Mouse (Mus musculus) thymus, adult 2 months (tissue): ENCODE data around the gene Spata17. TPM values are rescaled to one million over a fixed set of nuclear protein-coding genes. Genes with fewer than 3 reads are reported as not detected.

ENCODE experiments used
- DNase-seq: peaks from one replicate; pipeline ENCODE4 v3.0.0; 2021
- H3K27ac ChIP-seq: fragments of 200-500 bp; 2 replicates; pipeline ENCODE4 v1.5.1; 2012; ENCODE audit warnings: low read length, control low read depth; ENCODE audit not compliant: control insufficient read depth, insufficient read depth
- H3K27me3 ChIP-seq: fragments of 200-500 bp; 2 replicates; pipeline ENCODE4 v1.6.1; 2012; ENCODE audit warnings: mild to moderate bottlenecking, low read length, moderate library complexity, mixed read lengths; ENCODE audit not compliant: control insufficient read depth, insufficient read depth
- H3K36me3 ChIP-seq: fragments of 200-500 bp; 2 replicates; pipeline ENCODE4 v1.6.1; 2012; ENCODE audit warnings: mild to moderate bottlenecking, low read length, moderate library complexity; ENCODE audit not compliant: control insufficient read depth, insufficient read depth
- H3K4me1 ChIP-seq: fragments of 200-500 bp; replicated peaks from 2 replicates; pipeline ENCODE4 v1.6.1; 2012; ENCODE audit warnings: low read length; ENCODE audit not compliant: control insufficient read depth, insufficient read depth
- H3K4me3 ChIP-seq: fragments of 200-500 bp; 2 replicates; pipeline ENCODE4 v1.5.1; 2012; ENCODE audit warnings: mild to moderate bottlenecking, low read length, control low read depth, moderate library complexity; ENCODE audit not compliant: control insufficient read depth, insufficient read depth
- CTCF ChIP-seq: fragments of 200-500 bp; IDR thresholded peaks from 2 replicates; pipeline ENCODE4 v1.5.1; 2012; ENCODE audit warnings: mild to moderate bottlenecking, control low read depth, low read length, moderate library complexity, borderline replicate concordance; ENCODE audit not compliant: control insufficient read depth, poor library complexity, insufficient read depth; ENCODE audit errors: extremely low read depth
- POLR2A ChIP-seq: fragments of 200-500 bp; IDR thresholded peaks from 2 replicates; pipeline ENCODE4 v1.6.1; 2012; ENCODE audit warnings: mild to moderate bottlenecking, low read length, control low read depth, moderate library complexity; ENCODE audit not compliant: control insufficient read depth, poor library complexity, insufficient read depth; ENCODE audit errors: extremely low read depth
- WGBS: fragments of 180-500 bp; shearing (Covaris S2); methylation state at CpG from one replicate; pipeline ENCODE4 v1.1.7; 2018; 5-methylcytosine and 5-hydroxymethylcytosine counted together
- polyA plus RNA-seq: library from polyadenylated mRNA; depleted of rRNA; stranded (reverse); fragments of >200 nt; gene quantifications from 2 replicates; pipeline ENCODE4 v1.2.3, GENCODE M21; 2012

The Spata17 gene
- polyA plus RNA-seq, 1 experiment, result 0.05 TPM

GRCm38 (mm10) chr1:187125733-187126132 lies 89.5 kb downstream of the Spata17 start:
- no peaks in the 10 kb centered on the region for H3K27me3 ChIP-seq
- TF ChIP-seq CTCF (no peak), POLR2A (no peak)
- no peak overlapping the region for H3K27ac ChIP-seq
- H3K4me1 ChIP-seq, result no peaks in the 10 kb centered on the region
- WGBS, result 94% methylated on average over 11 of the region's 11 CpGs
- no peak for DNase-seq
- no peak overlapping the region for H3K4me3 ChIP-seq
- H3K36me3 ChIP-seq, result no peaks in the 10 kb centered on the region

GRCm38 (mm10) chr1:187124967-187125366 lies 90.3 kb downstream of the Spata17 start:
- Histone ChIP-seq H3K4me3 (no peak overlapping the region), H3K4me1 (no peaks in the 10 kb centered on the region), H3K27ac (no peak overlapping the region), H3K27me3 (no peaks in the 10 kb centered on the region), H3K36me3 (no peaks in the 10 kb centered on the region)
- no peak for DNase-seq
- TF ChIP-seq POLR2A (no peak), CTCF (no peak)
- 92% methylated on average over 3 of the region's 3 CpGs for whole genome bisulfite sequencing

GRCm38 (mm10) chr1:187119300-187119699 lies 96.0 kb downstream of the Spata17 start:
- Histone ChIP-seq H3K36me3 (no peaks in the 10 kb centered on the region), H3K27me3 (no peaks in the 10 kb centered on the region), H3K4me1 (no peaks in the 10 kb centered on the region), H3K27ac (no peak overlapping the region), H3K4me3 (no peak overlapping the region)
- WGBS, result 93% methylated on average over 6 of the region's 6 CpGs
- DNase-seq, result no peak
- TF ChIP-seq POLR2A (no peak), CTCF (no peak)

- Histone ChIP-seq H3K27me3 (no peaks in the 10 kb centered on the region), H3K36me3 (no peaks in the 10 kb centered on the region), H3K4me1 (no peaks in the 10 kb centered on the region), H3K4me3 (no peak overlapping the region), H3K27ac (no peak overlapping the region)
- WGBS, result 72% methylated on average over 6 of the region's 6 CpGs
- TF ChIP-seq CTCF, result no peak
- TF ChIP-seq POLR2A, result no peak
- DNase-seq, result no peak
These were observed 97.2 kb downstream of the Spata17 start for GRCm38 (mm10) chr1:187118108-187118507.

GRCm38 (mm10) chr1:187113716-187114115 lies 101.5 kb downstream of the Spata17 start:
- DNase-seq, result no peak
- no peak for TF ChIP-seq CTCF
- TF ChIP-seq POLR2A, result no peak
- Histone ChIP-seq H3K4me1 (no peaks in the 10 kb centered on the region), H3K36me3 (no peaks in the 10 kb centered on the region), H3K27me3 (no peaks in the 10 kb centered on the region), H3K4me3 (no peak overlapping the region), H3K27ac (no peak overlapping the region)
- WGBS, result 95% methylated on average over 9 of the region's 9 CpGs

- Histone ChIP-seq H3K36me3 (no peaks in the 10 kb centered on the region), H3K27me3 (no peaks in the 10 kb centered on the region; the same call in 1 of the 2 replicates), H3K27ac (no peak overlapping the region), H3K4me3 (no peak overlapping the region), H3K4me1 (no peaks in the 10 kb centered on the region)
- no peak for DNase-seq
- 93% methylated on average over 4 of the region's 4 CpGs for WGBS
- TF ChIP-seq CTCF, result no peak
- TF ChIP-seq POLR2A, result no peak
These were observed 113.1 kb downstream of the Spata17 start for GRCm38 (mm10) chr1:187102130-187102529.

- Histone ChIP-seq H3K27me3 (no peaks in the 10 kb centered on the region; the same call in 1 of the 2 replicates), H3K4me1 (no peaks in the 10 kb centered on the region), H3K36me3 (no peaks in the 10 kb centered on the region), H3K4me3 (no peak overlapping the region), H3K27ac (no peak overlapping the region)
- no peak for TF ChIP-seq POLR2A
- no peak for TF ChIP-seq CTCF
- no peak for DNase-seq
- 88% methylated on average over 3 of the region's 3 CpGs for WGBS
These were observed 114.1 kb downstream of the Spata17 start for GRCm38 (mm10) chr1:187101202-187101601.
